Mouse (Mus musculus): Measurements from ENCODE around the gene Pgrmc2.

DNA sequence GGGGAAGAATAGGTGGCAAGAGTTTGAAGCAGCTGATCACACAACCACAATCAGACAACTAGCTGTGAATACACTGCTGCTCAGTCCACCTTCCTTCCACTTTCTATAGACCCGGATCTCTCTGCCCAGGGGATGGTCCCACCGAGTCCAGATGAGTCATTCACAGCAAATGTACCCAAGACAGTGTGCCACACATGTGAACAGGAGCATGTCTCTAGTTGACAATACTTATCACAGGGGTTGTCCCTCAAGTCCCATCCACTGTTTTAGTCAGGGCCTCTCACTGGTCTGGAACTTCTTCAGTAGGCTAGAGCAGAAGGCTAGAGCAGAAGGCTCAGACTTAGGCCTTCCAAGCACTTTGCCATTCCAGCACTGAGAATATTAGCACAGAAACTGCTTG is 20.1 kb downstream of the Pgrmc2 start:
- TF ChIP-seq CTCF (IDR thresholded peaks at IDR 0.05 in 2 of 3, conservative IDR thresholded peaks at IDR 0.05 in 1 of 3; ENCODE audit: control insufficient read depth in 1 of 3, insufficient read depth in 1 of 3, low read depth in 2 of 3, low read length in 3 of 3, poor library complexity in 1 of 3, severe bottlenecking in 1 of 3) (no peak), ZKSCAN1 (IDR thresholded peaks at IDR 0.05; ENCODE audit: low read depth, low read length) (no peak), MAZ (IDR thresholded peaks at IDR 0.05; ENCODE audit: low read depth, low read length) (no peak), NRF1 (IDR thresholded peaks at IDR 0.05; ENCODE audit: insufficient read depth, low read depth, low read length, poor library complexity, severe bottlenecking) (no peak), USF1 (IDR thresholded peaks at IDR 0.05; ENCODE audit: low read depth, low read length) (no peak), CHD1 (IDR thresholded peaks at IDR 0.05; ENCODE audit: low read depth, low read length) (no peak), GATA1 (IDR thresholded peaks at IDR 0.05; ENCODE audit: low read depth, low read length) (no peak), GABPA (IDR thresholded peaks at IDR 0.05; ENCODE audit: low read depth, low read length) (no peak)

Measured in MEL (cell line).